Comparison of ENCODE assay signal across 9 mouse cellular contexts in genomic region chr8:120232913-120233312, GRCm38 (mm10). TPM values are rescaled to one million over a fixed set of nuclear protein-coding genes. Genes with fewer than 3 reads are reported as not detected.
DNase-seq lines count a peak whose midpoint lies in the region; ATAC-seq and TF ChIP-seq lines count a peak whose summit lies in the region.
"Had no signal": no experiment of that assay in that cellular context is flagged by ENCODE, and none has a peak within 500 bp of the region (broad histone marks: within the 10 kb centered on the region; RNA-seq: fewer than 3 reads in every experiment).

No protein-coding gene starts in this region.

- no peaks in the 10 kb centered on the region for H3K9me3 ChIP-seq in intestine, embryonic 15.5 days
- no peaks in the 10 kb centered on the region for H3K9me3 ChIP-seq in midbrain, embryonic 11.5 days (ENCODE audit: control insufficient read depth, low read length)

- TF ChIP-seq POLR2A in embryonic fibroblast, embryonic 13.5 days (IDR thresholded peaks at IDR 0.05; ENCODE audit: low read depth, low read length) = no peak

- peaks cover 2% of the 10 kb centered on the region for H3K4me1 ChIP-seq in embryonic fibroblast, embryonic 13.5 days (ENCODE audit: control insufficient read depth, insufficient read depth, low read length)
- peaks cover 60% of the 10 kb centered on the region for H3K4me1 ChIP-seq in intestine, embryonic 15.5 days (replicated peaks)
- H3K4me1 ChIP-seq in midbrain, embryonic 11.5 days (ENCODE audit: control insufficient read depth, insufficient read depth, low read length) = peaks cover 57% of the 10 kb centered on the region

- no peak overlapping the region for H3K27ac ChIP-seq in embryonic fibroblast, embryonic 13.5 days (ENCODE audit: insufficient read depth, low read length)
- no peak overlapping the region for H3K27ac ChIP-seq in intestine, embryonic 15.5 days
- no peak overlapping the region for H3K27ac ChIP-seq in midbrain, embryonic 11.5 days (ENCODE audit: low read depth, low read length)
- H3K27ac ChIP-seq: liver, embryonic 14.5 days had no signal

- TF ChIP-seq CTCF in embryonic fibroblast, embryonic 13.5 days (IDR thresholded peaks at IDR 0.05; ENCODE audit: borderline replicate concordance, insufficient read depth, low read length) = no peak

- H3K9ac ChIP-seq in intestine, embryonic 15.5 days = peak overlapping the region; percentile 37
- H3K9ac ChIP-seq in midbrain, embryonic 11.5 days (ENCODE audit: low read length) = peak overlapping the region; percentile 55
- H3K9ac ChIP-seq: liver, embryonic 14.5 days had no signal

- peak overlapping the region; percentile 97 for H3K4me2 ChIP-seq in intestine, embryonic 15.5 days (replicated peaks)
- H3K4me2 ChIP-seq in midbrain, embryonic 11.5 days = peak overlapping the region; percentile 99

- WGBS in intestine, embryonic 15.5 days = 26% methylated on average over 13 of the region's 13 CpGs
- whole genome bisulfite sequencing in midbrain, embryonic 11.5 days = 24% methylated on average over 13 of the region's 13 CpGs

- peaks cover 11% of the 10 kb centered on the region; the same call in 1 of the 2 replicates for H3K27me3 ChIP-seq in intestine, embryonic 15.5 days (replicated peaks)
- H3K27me3 ChIP-seq in midbrain, embryonic 11.5 days (ENCODE audit: control insufficient read depth, insufficient read depth, low read length) = peaks cover 17% of the 10 kb centered on the region

- peak overlapping the region; percentile 7; the same call in 1 of the 2 replicates for H3K4me3 ChIP-seq in embryonic fibroblast, embryonic 13.5 days (ENCODE audit: insufficient read depth, low read length)
- peak overlapping the region; percentile 67 for H3K4me3 ChIP-seq in intestine, embryonic 15.5 days (replicated peaks)
- H3K4me3 ChIP-seq in midbrain, embryonic 11.5 days (ENCODE audit: low read depth, low read length) = peak overlapping the region; percentile 26

- no peak for ATAC-seq in intestine, embryonic 15.5 days
- no peak for ATAC-seq in midbrain, embryonic 11.5 days (ENCODE audit: low FRiP score)

- DNase-seq in cerebellum, postnatal 25 days = peak; percentile 43 to 50
- no peak for DNase-seq in cerebellum, postnatal 4 days (ENCODE audit: low spot score in 2 of 2)
- DNase-seq in midbrain, embryonic 11.5 days (ENCODE audit: low spot score, missing footprints) = no peak
- DNase-seq in adipocyte (ENCODE audit: low spot score) = no peak
- DNase-seq in frontal cortex, postnatal 14 days (ENCODE audit: low spot score in 2 of 2) = no peak
- no peak for DNase-seq in right cerebral cortex, postnatal 10 days (ENCODE audit: low spot score in 2 of 2)

- no peaks in the 10 kb centered on the region for H3K36me3 ChIP-seq in intestine, embryonic 15.5 days
- H3K36me3 ChIP-seq in midbrain, embryonic 11.5 days (ENCODE audit: control insufficient read depth, insufficient read depth, low read length) = no peaks in the 10 kb centered on the region

RNA-seq across cellular contexts. Expression of gene Gse1, which starts 4.7 kb away (rescaled TPM):
- 13.4 and 15.8 TPM in 2 replicates for polyA plus RNA-seq in embryonic fibroblast, embryonic 13.5 days (2011; ENCODE audit: insufficient read length, low read depth, missing spikeins)
- 7.9 and 9.6 TPM in 2 replicates for polyA plus RNA-seq in intestine, embryonic 15.5 days (2015; fragmentation: Nextera tagmentation; extraction: Ambion mirVana)
- 18.5 and 20.7 TPM in 2 replicates for polyA plus RNA-seq in midbrain, embryonic 11.5 days (2014; fragmentation: Nextera tagmentation; extraction: Ambion mirVana)

RNA-seq across cellular contexts. Expression of gene Fam92b, which starts 55.6 kb away (rescaled TPM):
- not detected in 2 replicates for polyA plus RNA-seq in embryonic fibroblast, embryonic 13.5 days (2011; ENCODE audit: insufficient read length, low read depth, missing spikeins)
- 0.78 and 0.93 TPM in 2 replicates for polyA plus RNA-seq in intestine, embryonic 15.5 days (2015; fragmentation: Nextera tagmentation; extraction: Ambion mirVana)
- polyA plus RNA-seq in midbrain, embryonic 11.5 days (2014; fragmentation: Nextera tagmentation; extraction: Ambion mirVana) = 2.4 and 3.4 TPM in 2 replicates
- polyA plus RNA-seq: liver, embryonic 14.5 days had no signal

Comparison
In these comparisons a context has a peak if more than half of its experiments do, and no peak if none do; other contexts are left out.
1. DNase-seq: peak in cerebellum, postnatal 25 days (2 of 2); none in cerebellum, postnatal 4 days (0 of 2), midbrain, embryonic 11.5 days (single experiment), adipocyte (single experiment), frontal cortex, postnatal 14 days (0 of 2) and right cerebral cortex, postnatal 10 days (0 of 2).
2. H3K4me3 ChIP-seq: peak in every context shown above with its lines; median percentile 67 in intestine, embryonic 15.5 days; 26 in midbrain, embryonic 11.5 days; 7 in embryonic fibroblast, embryonic 13.5 days.